Mouse (Mus musculus): ENCODE measurements around the gene AL607142.1. TPM values are rescaled to one million over a fixed set of nuclear protein-coding genes. Genes with fewer than 3 reads are reported as not detected.

AL607142.1 gene
- polyA plus RNA-seq, 1 experiment = not detected

DNA sequence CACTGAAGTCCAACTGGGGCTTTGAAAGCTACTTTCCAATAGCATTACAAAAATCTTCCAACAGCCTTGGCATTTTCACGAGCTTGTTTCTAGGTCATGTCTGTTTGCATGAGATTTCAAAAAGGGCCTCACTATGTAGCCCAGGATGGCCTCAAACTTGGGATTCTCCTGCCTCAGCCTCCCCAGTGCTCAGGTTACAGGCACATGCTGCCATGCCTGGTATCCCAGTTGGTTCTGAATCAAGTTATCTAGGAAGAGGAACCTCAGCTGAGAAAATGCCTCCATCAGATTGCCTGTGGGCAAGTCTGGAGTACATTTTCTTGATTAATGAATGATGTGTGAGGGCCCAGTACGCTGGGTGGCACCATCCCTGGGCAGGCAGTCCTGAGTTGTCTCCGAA lies 6.6 kb upstream of the AL607142.1 start:
- Histone ChIP-seq H3K27me3 (ENCODE audit: control insufficient read depth, insufficient read depth, low read length) (no peaks in the 10 kb centered on the region), H3K27ac (ENCODE audit: insufficient read depth, low read length) (no peak overlapping the region), H3K4me3 (replicated peaks; ENCODE audit: insufficient read depth, low read depth, low read length) (no peak overlapping the region), H3K4me1 (ENCODE audit: control insufficient read depth, insufficient read depth, low read length) (peaks cover 5% of the 10 kb centered on the region; the same call in 1 of the 2 replicates)
- TF ChIP-seq POLR2A (IDR thresholded peaks at IDR 0.05; ENCODE audit: borderline replicate concordance, insufficient read depth, low read length) (no peak), CTCF (IDR thresholded peaks at IDR 0.05; ENCODE audit: borderline replicate concordance, insufficient read depth, low read depth, low read length) (no peak)
- 79% methylated on average over 3 of the region's 3 CpGs for WGBS
- no peak for DNase-seq

GRCm38 (mm10) chr4:120058794-120059193 lies 6.0 kb upstream of the AL607142.1 start:
- Histone ChIP-seq H3K4me1 (ENCODE audit: control insufficient read depth, insufficient read depth, low read length) (peaks cover 11% of the 10 kb centered on the region; the same call in 1 of the 2 replicates), H3K27me3 (ENCODE audit: control insufficient read depth, insufficient read depth, low read length) (no peaks in the 10 kb centered on the region), H3K27ac (ENCODE audit: insufficient read depth, low read length) (no peak overlapping the region), H3K4me3 (replicated peaks; ENCODE audit: insufficient read depth, low read depth, low read length) (no peak overlapping the region)
- TF ChIP-seq POLR2A (IDR thresholded peaks at IDR 0.05; ENCODE audit: borderline replicate concordance, insufficient read depth, low read length) = no peak
- no peak for TF ChIP-seq CTCF (IDR thresholded peaks at IDR 0.05; ENCODE audit: borderline replicate concordance, insufficient read depth, low read depth, low read length)
- WGBS = 71% methylated on average over 10 of the region's 10 CpGs
- DNase-seq = no peak

DNA sequence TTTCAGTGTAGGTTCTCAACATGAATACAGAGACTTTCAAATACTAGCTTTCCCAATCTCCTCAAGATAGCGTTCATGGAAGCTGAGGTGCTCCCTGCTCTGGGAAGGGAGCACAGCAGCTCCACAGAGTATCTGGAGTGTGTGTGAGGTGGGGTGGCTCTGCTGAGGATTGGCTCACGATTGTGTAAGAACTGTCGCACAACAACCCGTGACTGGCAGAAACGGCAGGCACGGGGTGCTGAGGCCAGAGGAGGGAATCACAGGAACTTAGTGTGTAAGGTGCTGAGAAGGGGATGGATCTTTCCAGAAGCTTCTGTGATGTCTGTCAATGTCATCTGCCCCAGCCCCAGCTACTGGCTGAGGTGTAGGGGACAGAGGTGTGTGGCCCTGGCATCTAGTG lies 3.1 kb upstream of the AL607142.1 start:
- no peak for DNase-seq
- H3K4me3 ChIP-seq (replicated peaks; ENCODE audit: insufficient read depth, low read depth, low read length) = no peak overlapping the region
- WGBS = 91% methylated on average over 6 of the region's 6 CpGs
- H3K4me1 ChIP-seq (ENCODE audit: control insufficient read depth, insufficient read depth, low read length) = peaks cover 11% of the 10 kb centered on the region; the same call in 1 of the 2 replicates
- TF ChIP-seq POLR2A (IDR thresholded peaks at IDR 0.05; ENCODE audit: borderline replicate concordance, insufficient read depth, low read length) = no peak
- no peak for TF ChIP-seq CTCF (IDR thresholded peaks at IDR 0.05; ENCODE audit: borderline replicate concordance, insufficient read depth, low read depth, low read length)
- H3K27me3 ChIP-seq (ENCODE audit: control insufficient read depth, insufficient read depth, low read length) = no peaks in the 10 kb centered on the region
- no peak overlapping the region for H3K27ac ChIP-seq (ENCODE audit: insufficient read depth, low read length)

DNA sequence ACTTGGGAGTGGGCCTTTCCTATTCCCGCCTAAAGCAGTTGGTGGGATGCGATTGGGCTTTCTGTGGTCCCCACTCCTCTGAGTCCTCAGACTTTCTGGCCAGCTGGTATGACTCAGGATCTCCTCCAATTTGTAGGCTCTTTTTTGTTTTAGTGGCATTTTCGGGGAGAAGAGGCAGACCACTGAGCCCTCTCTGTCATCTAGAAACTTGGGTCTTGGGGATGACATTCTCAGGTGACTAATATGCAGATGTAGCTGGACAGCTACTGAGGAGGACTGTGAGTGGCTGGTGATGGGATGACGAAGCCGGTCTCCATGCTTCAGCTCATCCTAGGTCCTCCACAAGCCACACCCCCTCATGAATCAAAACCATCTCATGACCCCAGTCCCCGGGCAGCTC lies 2.6 kb upstream of the AL607142.1 start:
- Histone ChIP-seq H3K27ac (ENCODE audit: insufficient read depth, low read length) (no peak overlapping the region), H3K27me3 (ENCODE audit: control insufficient read depth, insufficient read depth, low read length) (no peaks in the 10 kb centered on the region), H3K4me3 (replicated peaks; ENCODE audit: insufficient read depth, low read depth, low read length) (no peak overlapping the region), H3K4me1 (ENCODE audit: control insufficient read depth, insufficient read depth, low read length) (peaks cover 11% of the 10 kb centered on the region; the same call in 1 of the 2 replicates)
- TF ChIP-seq CTCF (IDR thresholded peaks at IDR 0.05; ENCODE audit: borderline replicate concordance, insufficient read depth, low read depth, low read length) (no peak), POLR2A (IDR thresholded peaks at IDR 0.05; ENCODE audit: borderline replicate concordance, insufficient read depth, low read length) (no peak)
- WGBS = 92% methylated on average over 6 of the region's 6 CpGs
- no peak for DNase-seq

DNA sequence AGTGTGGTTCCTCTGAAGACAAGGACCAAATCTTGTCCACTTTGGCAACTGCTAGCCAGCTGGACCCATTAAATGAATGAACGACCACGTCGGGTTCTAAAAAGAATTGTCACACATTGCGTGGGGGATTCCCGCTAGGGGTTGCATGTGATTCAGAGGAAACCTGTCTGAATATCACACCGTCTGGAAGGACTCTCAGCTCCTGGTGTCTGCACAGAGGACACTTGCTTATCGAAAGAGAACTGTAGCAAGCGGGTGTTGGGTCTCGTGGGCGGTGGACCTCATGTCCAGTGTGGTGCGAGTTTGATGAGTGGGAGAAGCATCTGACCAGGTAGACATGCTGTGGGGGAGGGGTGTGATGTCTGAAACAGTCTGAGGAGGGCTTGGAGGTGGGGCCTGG lies 2.0 kb upstream of the AL607142.1 start:
- no peak overlapping the region for H3K4me3 ChIP-seq (replicated peaks; ENCODE audit: insufficient read depth, low read depth, low read length)
- TF ChIP-seq POLR2A (IDR thresholded peaks at IDR 0.05; ENCODE audit: borderline replicate concordance, insufficient read depth, low read length) = no peak
- no peak for TF ChIP-seq CTCF (IDR thresholded peaks at IDR 0.05; ENCODE audit: borderline replicate concordance, insufficient read depth, low read depth, low read length)
- WGBS = 91% methylated on average over 11 of the region's 11 CpGs
- H3K4me1 ChIP-seq (ENCODE audit: control insufficient read depth, insufficient read depth, low read length) = peaks cover 13% of the 10 kb centered on the region
- no peak overlapping the region for H3K27ac ChIP-seq (ENCODE audit: insufficient read depth, low read length)
- no peaks in the 10 kb centered on the region for H3K27me3 ChIP-seq (ENCODE audit: control insufficient read depth, insufficient read depth, low read length)
- DNase-seq = no peak

GRCm38 (mm10) chr4:120063353-120064124 lies 1.3 kb upstream of the AL607142.1 start:
- no peak overlapping the region for H3K27ac ChIP-seq (ENCODE audit: insufficient read depth, low read length)

GRCm38 (mm10) chr4:120066841-120067591 lies 2.2 kb downstream of the AL607142.1 start:
- 59% methylated on average over 9 of the region's 9 CpGs for WGBS
- Histone ChIP-seq H3K27ac (ENCODE audit: insufficient read depth, low read length) (no peak overlapping the region), H3K27me3 (ENCODE audit: control insufficient read depth, insufficient read depth, low read length) (no peaks in the 10 kb centered on the region), H3K4me3 (replicated peaks; ENCODE audit: insufficient read depth, low read depth, low read length) (no peak overlapping the region), H3K4me1 (ENCODE audit: control insufficient read depth, insufficient read depth, low read length) (peaks cover 33% of the 10 kb centered on the region)
- no peak for DNase-seq
- TF ChIP-seq POLR2A (IDR thresholded peaks at IDR 0.05; ENCODE audit: borderline replicate concordance, insufficient read depth, low read length) (no peak), CTCF (IDR thresholded peaks at IDR 0.05; ENCODE audit: borderline replicate concordance, insufficient read depth, low read depth, low read length) (no peak)

More at GRCm38 (mm10) chr4:120063353-120064124, 1.3 kb upstream of the AL607142.1 start:
- H3K27me3 ChIP-seq (ENCODE audit: control insufficient read depth, insufficient read depth, low read length) = no peaks in the 10 kb centered on the region
- H3K4me1 ChIP-seq (ENCODE audit: control insufficient read depth, insufficient read depth, low read length) = peaks cover 13% of the 10 kb centered on the region
- no peak for DNase-seq
- no peak overlapping the region for H3K4me3 ChIP-seq (replicated peaks; ENCODE audit: insufficient read depth, low read depth, low read length)
- WGBS = 72% methylated on average over 20 of the region's 20 CpGs
- no peak for TF ChIP-seq POLR2A (IDR thresholded peaks at IDR 0.05; ENCODE audit: borderline replicate concordance, insufficient read depth, low read length)
